Mouse (Mus musculus): ENCODE results near the gene Coro2b.
"Not testable (repeated sequence)": the region's sequence is repeated elsewhere in the genome, so short reads cannot be mapped to it uniquely, and the experiment has no call there.

Coro2b gene

DNA sequence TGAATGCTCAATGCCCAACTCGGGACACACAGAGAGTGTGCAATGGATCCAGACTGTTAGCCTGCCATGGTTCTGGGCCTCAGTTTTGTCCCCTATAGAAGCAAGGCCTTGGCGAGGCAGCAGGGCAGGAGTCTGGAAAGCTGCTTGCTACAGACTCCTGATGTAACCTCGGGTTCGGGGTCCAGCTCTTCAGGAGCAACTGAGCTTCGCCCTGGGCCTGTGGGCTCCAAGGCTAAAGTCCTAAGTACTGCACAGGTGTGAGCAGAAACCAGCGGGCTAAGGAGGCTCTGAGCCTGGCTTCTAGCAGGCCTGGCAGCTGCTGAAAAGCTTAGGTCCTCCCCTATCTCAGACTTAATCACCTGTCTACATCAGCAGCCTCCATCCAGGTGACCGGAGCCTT lies 86.0 kb downstream of the Coro2b start:
- DNase-seq (ENCODE audit: extremely low spot score, low read depth, low spot score) = no peak

DNA sequence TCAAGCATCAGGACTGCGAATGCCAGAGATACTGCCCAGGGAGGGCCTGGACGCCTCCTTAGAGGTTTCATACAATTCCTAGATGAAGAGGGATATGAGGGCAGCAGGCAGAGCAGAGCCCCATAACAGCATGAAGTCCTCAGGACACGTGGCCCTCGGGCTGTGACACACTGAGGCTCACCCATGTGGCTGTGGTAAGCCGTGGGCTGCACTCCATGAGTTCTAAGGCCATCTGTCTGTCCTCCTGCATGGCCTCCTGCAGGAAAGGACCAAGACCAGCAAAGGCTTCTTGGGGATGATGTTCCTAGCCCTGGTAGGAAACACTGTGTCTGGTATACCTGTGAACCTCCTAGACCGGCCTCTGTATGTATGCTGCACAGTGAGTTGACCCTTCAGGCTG lies 86.5 kb downstream of the Coro2b start:
- no peak for DNase-seq (ENCODE audit: extremely low spot score, low read depth, low spot score)

DNA sequence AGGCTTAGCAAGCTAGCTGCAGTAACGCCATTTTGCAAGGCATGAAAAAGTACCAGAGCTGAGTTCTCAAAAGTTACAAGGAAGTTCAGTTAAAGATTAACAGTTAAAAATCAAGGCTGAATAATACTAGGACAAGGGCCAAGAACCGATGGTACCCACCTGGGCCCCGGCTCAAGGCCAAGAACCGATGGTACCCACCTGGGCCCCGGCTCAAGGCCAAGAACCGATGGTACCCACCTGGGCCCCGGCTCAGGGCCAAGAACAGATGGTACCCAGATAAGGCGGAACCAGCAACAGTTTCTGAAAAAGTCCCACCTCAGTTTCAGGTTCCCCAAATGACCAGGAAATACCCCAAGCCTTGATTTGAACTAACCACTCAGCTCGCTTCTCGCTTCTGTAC lies 89.5 kb downstream of the Coro2b start:
- not testable (repeated sequence) for DNase-seq (ENCODE audit: extremely low spot score, low read depth, low spot score)

DNA sequence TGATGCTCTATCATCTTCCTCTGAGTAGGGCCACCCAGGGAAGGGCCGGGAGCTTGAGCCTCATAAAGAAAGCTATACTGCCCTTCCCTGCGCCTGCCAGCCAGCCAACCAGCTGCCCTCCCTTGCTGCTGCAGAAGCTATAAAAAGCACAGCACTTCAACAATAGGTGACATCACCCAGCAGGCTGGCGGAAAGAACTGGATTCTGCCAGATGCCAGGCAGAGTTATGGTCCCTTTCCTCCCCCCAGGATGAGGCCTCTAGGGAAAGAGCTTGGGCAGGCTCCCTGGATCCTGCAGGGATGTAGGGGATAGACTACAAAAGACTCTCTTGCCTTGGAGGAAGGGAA lies 98.1 kb downstream of the Coro2b start:
- no peak for DNase-seq (ENCODE audit: extremely low spot score, low read depth, low spot score)

DNA sequence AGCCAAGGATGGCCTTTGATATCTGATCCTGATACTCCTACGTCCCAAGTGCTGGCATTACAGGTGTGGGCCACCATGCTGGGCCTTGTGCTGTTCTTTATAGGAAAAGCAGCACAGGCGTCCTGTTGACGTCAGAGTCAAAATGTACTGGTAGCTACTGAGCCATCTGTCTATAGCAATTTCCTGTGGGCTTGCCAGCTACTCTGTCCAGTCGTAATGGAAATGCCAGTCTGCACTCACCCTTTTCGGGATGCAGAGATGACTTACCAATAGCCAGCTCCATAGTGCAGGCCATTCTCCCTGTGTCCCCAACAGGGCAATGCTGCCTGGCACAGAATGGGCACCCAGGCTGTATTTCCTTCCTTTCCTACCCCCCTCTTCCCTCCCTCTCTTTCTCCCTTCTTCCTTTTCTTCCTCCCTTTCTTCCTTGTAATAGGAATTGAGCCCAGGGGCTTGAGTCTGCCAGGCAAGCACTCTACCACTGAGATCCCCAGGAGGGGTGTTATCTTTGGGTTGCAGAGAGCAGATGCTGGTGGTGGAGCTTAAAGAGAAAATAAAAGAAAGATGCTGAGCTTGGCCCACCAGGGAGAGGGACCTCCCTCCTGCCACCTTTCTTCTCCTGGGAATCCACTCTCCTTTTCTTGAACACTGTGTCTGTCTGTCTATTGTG lies 98.6 kb downstream of the Coro2b start:
- DNase-seq (ENCODE audit: extremely low spot score, low read depth, low spot score) = no peak

DNA sequence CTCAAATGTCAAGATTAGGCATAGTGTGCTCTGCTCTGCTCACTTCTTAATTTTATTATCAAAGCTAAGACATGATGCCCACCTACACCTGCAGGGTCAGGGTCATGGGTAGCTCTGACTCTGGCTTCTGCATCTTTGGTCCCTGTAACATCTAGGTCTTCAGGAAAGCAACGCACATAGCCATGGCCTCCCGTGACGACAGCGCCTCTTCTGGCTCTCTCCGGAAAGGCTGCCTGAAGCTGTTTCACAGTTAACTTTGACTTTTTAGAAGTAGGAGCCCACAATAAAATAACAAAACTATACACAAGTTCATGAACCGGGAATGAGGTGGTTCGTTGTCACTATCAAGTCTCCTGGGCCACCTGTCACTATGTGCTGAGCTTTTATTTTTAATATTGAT lies 99.4 kb downstream of the Coro2b start:
- DNase-seq (ENCODE audit: extremely low spot score, low read depth, low spot score) = no peak

DNA sequence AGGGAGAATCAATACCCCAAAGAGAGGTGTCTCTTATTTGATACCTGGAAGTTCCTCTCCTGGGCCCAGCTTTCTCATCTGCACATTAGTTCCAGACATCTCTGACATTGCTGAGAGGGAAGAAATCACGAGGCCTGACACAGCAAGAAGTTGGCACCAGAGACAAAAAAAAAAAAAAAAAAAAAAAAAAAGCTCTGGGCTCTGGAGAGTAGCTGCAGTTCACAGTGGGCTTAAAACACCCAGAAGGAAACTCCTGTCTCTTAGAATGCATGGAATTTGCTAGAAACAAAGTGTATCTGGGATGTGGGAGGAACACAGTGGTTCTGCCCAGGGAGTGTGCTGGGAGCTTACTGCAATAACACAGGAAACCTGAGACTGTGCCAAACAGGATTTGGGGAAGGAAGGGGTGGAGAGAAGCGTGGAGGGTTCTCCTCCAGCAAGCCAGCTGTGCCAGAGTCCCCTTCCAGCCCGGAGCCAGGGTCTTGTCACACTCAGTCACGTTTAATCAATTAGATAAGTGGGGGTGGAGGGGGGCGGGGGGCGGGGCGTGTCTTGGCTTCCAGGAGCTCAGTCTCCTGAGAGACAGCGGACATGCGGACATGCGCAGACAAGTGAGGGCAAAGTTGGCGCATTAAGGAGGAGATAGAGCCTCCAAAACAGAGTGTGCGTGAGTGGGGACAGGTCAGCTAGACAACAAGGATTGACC lies 101.1 kb downstream of the Coro2b start:
- no peak for DNase-seq (ENCODE audit: extremely low spot score, low read depth, low spot score)

DNA sequence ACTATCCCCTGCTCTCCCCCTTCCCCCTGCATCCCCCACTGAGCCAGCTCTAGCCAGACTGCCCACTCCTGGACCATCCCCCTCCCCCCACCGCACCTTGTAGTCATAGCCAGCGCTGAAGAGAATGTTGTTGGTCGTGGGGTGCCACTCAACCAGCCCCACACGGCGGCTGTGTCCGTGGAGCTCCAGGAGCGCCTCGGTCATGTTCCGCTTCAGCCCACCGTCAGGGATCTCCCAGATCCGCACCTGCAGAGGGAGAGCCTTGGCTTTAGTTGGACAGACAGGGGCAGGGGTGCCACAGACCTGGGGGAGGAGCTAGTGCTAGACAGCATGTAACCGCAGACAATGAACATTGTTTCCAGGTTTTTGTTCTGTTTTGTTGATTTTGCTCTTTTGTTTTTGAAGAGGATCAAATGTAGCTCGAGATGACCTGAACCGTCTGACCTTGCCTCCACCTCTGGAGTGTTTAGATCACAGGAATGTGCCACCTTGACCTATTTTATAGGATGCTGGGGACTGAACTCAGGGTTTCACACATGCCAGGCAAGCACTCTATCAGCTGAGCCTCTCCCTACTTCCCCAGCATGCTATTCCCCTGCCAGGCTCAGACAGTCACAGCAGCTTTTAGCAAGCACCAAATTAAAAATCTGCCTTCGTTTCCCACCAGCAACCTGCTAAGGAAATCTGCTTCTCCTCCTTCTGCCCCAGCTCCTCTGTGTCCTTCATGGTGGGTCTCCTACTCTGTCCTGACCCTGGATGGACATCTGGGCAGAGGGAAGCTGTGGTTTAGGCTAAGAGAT lies 104.4 kb downstream of the Coro2b start:
- DNase-seq (ENCODE audit: extremely low spot score, low read depth, low spot score) = no peak

DNA sequence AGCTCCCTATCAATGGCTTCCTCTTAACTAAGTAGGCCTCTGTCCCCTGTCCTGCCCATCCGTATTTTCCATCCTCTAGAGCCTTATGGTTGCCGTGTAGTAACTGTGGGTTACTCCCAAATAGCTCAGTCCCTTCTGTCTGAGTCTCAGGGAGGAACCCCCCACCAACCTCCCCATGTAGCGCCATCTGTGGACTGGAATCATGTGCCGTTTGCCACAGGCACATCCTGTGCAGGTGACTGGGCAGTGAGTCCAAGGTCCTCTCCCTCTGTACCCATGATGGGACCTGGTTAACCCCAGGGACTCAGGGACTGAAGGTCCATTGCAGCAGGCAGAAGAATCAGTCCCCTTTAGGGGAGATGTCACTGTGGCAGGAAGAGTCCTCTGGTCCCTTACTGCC lies 106.1 kb downstream of the Coro2b start:
- no peak for DNase-seq (ENCODE audit: extremely low spot score, low read depth, low spot score)

DNA sequence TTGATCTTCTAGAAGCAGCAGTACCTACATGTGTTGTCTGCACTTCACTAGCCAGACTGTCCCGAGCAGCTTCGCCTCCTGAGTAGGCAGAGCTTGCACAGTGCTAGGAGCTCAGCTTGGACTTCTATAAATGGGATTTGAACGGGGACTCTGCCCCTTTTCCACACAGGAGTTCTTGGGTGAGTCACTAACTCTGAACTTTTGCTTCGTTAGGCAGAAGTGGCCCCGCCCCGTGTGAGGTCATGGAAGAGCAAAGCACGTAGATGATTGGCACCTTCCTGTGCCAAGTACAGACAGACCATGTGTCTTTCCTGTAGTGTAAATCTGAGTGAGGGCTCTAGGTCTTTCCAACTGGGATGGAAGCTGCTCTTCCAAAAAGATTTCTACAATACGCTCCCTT lies 109.8 kb downstream of the Coro2b start:
- DNase-seq (ENCODE audit: extremely low spot score, low read depth, low spot score) = no peak

DNA sequence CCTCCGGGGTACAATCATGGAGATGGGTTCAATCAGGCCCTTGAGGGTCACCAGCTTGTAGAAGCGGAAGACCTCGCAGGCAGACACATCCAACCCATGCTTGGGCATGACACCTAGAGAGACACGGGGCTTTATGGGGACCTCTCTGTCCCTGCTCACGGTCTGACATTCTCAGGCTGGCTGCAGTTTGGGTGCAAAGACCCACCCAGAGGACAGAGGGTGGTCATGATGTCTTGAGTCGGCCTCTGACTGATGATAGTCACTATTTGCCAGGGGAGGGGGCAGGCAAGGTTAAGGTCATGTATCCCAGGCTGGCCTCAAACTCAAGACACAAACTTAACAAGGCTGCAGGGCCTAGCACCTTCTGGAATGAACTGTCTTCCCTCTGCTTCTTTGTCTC lies 110.3 kb downstream of the Coro2b start:
- DNase-seq (ENCODE audit: extremely low spot score, low read depth, low spot score) = no peak

DNA sequence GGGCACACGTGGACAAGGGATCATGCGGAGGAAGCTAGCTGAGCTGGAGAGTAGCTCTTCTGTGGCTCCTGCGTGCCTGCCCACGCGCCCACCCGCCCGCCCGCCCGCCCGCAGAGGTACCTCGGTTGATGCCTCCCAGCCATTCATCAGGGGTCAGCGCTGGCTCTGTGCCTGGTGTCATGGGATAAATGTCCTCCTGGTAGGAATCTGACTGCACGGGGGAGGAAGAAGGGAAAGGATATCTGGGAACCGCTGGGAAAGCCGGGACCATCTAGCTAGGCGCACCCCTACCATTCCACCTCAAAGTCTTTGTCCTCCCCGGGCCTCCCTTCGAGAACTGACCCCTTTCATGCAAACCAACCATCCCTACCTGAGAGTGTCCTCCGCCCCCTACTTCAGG lies 110.8 kb downstream of the Coro2b start:
- no peak for DNase-seq (ENCODE audit: extremely low spot score, low read depth, low spot score)

DNA sequence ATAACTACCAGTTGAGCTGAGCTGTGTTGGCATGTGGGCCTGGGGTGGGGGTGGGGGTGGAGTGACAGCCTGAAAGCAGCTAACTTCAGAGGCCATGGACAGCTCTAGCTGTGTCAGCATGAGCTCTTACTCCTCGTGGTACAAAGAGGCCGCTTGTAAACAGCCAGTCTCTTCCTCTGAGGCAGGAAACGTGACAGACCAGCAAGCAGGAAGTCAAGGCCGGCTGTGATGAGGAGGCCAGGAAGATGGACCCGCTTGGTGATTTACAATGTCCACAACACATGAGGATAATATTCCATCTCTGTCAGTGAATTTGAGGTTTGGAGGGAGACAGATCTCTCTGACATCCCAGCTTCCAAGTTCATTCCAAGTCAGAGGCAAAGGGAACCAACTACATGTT lies 111.6 kb downstream of the Coro2b start:
- no peak for DNase-seq (ENCODE audit: extremely low spot score, low read depth, low spot score)

DNA sequence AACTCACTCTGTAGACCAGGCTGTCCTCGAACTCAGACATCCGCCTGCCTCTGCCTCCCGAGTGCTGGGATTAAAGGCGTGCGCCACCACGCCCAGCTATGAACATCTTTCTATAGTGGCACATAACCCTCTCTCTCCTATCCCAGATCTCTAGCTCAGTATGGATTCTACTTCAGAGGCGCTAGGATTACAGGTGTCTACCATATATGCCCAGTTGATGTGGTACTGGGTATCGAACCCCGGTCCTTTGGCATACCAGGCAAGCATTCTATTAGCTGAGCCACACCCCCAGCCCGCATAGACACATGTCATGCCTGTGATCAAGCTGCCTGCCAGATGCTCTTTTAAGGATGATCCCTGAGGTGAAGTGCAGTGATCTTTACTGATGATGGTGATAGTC lies 113.0 kb downstream of the Coro2b start:
- no peak for DNase-seq (ENCODE audit: extremely low spot score, low read depth, low spot score)

DNA sequence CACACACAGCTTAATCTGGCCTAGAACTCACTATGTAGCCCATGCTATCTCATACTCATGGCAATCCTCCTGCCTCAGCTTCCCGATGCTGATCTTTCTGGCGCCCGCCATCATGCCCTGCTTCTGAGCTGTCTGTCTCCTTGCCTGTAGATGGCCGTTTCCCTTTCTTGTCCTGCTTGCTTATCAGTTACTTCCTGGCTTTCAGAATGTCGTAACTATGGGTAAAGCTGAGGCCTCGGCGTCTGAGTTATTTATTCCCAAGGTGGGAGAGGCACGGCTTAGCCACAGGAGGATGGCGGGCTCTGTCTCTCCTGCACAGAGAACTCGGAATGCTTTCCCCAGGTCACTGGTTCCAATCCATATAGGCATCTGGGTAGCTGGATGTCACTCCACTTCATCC lies 113.9 kb downstream of the Coro2b start:
- DNase-seq (ENCODE audit: extremely low spot score, low read depth, low spot score) = no peak

DNA sequence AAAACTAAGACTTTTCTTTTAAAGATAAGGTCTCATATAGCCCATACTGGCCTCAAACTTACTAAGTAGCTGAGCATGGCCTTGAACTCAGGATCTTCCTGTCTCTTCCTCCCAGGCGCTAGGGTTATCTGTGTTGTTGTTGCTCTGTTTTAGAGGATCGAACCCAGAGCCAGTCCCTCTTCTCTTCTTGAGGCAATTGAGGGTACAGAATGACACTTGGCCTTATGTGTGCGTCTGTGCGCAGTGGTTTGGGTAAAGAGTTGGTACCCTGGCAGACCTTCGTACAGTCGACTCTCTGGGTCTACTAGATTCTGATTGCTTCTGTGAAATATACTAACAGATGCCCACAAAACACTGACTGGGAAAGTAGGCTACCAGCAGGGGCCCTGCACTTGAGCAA lies 114.9 kb downstream of the Coro2b start:
- DNase-seq (ENCODE audit: extremely low spot score, low read depth, low spot score) = no peak

DNA sequence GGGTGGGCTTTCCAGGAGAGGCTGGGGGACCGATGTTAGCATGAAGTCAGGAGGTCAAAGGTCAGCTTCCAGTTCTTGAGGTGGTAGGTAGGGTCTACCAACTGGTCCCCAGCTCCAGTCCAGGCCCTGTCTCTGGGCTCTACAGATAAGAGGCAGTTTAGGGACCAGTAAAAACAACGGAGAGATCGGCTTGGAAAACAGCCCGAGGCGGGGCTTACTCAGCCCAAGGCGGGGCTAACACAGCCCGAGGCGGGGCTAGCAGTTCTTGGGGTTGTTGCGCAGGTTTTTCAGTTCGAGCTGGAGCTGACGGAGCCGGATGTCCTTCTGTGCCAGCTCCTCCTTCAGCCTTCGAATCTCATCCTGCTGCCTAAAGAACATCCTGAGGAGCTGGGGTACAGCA lies 115.8 kb downstream of the Coro2b start:
- no peak for DNase-seq (ENCODE audit: extremely low spot score, low read depth, low spot score)

DNA sequence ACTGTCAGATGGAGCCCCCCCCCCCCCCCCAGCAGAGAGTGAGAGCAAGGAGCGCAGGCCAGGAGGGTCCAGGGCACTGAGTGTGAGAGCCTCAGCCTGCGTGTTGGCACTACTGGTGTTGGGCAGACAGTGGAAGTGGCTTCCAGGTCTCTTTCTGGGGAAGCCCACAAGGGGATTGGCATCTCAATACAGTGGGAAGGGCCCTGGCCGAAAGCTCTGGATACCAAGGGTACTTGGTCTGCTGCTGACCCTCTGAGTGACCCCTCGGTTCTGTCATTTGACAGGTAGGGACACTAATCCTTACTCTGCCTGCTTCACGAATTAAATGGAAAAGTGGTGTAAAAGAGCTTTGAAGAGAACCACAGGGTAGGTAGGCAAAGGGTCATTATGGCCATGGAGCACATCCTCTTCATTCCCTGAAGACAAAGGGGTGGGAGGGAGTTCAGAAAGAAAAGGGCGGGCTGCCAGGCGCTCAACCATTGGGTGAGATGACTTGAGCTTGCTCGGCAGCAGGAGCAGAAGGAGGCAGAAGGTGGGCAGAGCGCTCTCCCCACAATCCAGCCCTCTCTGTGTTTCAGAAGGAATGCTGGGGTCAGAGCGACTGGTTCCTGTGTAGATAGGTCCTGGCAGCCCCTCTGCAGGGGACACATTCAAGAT lies 116.5 kb downstream of the Coro2b start:
- DNase-seq (ENCODE audit: extremely low spot score, low read depth, low spot score) = no peak

DNA sequence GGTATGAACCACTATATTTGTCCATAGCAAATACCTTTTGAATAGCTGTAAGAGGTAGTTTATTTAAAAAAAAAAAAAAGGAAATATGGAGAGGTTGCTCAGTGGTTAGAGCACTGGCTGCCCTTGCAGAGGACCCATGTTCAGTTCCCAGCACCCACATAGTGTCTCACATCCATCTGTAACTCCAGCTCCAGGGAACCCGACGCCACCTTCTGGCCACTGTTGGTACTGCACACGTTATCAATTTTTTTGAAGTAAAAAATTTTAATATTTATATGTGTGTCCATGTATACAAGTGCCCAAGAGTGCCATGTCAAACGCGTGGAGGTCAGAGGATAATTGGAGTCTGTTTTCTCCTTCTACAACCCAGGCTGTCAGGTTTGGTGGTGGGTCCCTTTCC lies 118.1 kb downstream of the Coro2b start:
- DNase-seq (ENCODE audit: extremely low spot score, low read depth, low spot score) = no peak

DNA sequence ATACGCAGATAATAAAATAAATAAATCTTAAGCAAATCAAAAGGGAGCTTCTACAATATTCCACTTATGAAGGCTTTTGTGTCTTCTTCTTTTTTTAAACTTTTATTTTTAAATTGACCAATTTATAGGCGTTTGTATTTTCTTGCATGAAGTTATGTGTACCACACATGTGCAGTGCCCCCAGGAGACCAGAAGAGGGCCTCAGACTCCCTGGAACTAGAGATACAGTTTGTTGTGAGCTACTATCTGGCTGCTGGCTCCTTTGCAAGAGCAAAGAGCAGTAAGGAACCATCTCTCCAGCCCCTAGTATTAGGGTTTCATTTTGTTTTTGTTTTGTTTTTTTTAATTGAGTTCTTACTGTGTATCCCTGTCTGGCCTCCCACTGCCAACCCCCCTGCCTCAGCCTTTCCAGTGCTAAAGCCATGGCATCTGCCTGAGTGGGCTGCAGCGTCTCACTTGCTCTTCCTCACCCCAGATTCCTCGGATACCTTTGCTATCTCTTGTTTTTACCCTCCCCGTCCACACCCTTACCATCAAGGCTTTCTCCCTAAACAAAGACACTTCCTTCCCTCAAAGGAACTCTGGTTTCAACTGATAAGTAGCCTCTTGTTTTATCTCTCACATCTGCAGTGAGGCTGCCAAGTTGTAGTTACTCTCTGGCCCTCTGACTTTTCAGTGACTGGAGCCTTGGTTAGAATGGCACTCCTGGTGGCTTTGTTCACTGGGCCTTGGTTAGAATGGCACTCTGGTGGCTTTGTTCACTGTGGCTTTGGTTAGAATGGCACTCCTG lies 129.3 kb downstream of the Coro2b start:
- no peak for DNase-seq (ENCODE audit: extremely low spot score, low read depth, low spot score)

DNA sequence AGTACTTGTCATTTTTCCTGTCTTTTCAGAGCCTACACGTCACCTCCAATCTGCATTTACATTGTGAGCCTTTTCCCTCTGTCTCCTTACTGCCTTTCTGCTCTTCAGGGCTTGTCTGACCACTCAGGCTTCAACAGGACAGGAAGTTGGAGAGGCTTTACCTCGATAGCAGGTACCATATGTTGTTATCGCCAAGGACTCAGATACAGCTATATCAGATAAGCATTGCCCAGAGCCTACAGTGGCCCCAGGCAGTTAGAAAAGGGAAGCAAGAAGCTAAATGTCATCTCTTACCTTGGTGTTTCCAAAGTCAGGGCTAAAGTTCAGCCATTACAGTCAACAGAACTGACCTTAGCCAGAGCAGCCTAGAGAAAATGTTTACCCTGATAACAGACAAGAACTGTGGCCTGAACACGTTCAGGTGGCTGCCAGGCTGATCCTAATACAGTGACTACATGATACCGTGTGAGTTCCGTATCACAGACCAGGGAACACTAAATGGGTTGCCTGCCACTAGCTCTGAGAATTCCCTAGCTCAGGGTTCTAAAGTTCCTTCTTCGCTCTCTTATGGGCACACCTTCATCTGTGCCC lies 130.3 kb downstream of the Coro2b start:
- DNase-seq (ENCODE audit: extremely low spot score, low read depth, low spot score) = no peak

Measured in hindlimb bud, embryonic 11.5 days (tissue).